Mouse (Mus musculus) heart, postnatal 0 days (tissue): Measurements from ENCODE around the gene Rfx4.

Source experiments
- CTCF ChIP-seq: IDR thresholded peaks from 2 replicates; pipeline ENCODE4 v1.5.1; 2016; ENCODE audit warnings: antibody characterized with exemption, control low read depth, low read depth
- EP300 ChIP-seq: IDR thresholded peaks from 2 replicates; pipeline ENCODE4 v1.6.1; 2016; ENCODE audit warnings: antibody characterized with exemption, low read depth

GRCm38 (mm10) chr10:84791181-84791580 lies 35.3 kb downstream of the Rfx4 start:
- TF ChIP-seq EP300 = no peak
- TF ChIP-seq CTCF = no peak
